Comparison of ENCODE assay signal across 30 mouse cellular contexts in genomic region chr13:29290569-29290968, GRCm38 (mm10).
DNase-seq lines count a peak whose midpoint lies in the region; ATAC-seq lines count a peak whose summit lies in the region.
"Had no signal": no experiment of that assay in that cellular context is flagged by ENCODE, and none has a peak within 500 bp of the region (broad histone marks: within the 10 kb centered on the region; RNA-seq: fewer than 3 reads in every experiment).

No protein-coding gene starts in this region.

- H3K9me3 ChIP-seq in heart, embryonic 10.5 days: no peaks in the 10 kb centered on the region
- H3K9me3 ChIP-seq in forebrain, embryonic 16.5 days (ENCODE audit: control insufficient read depth, low read length): no peaks in the 10 kb centered on the region
- H3K9me3 ChIP-seq: embryonic facial prominence, embryonic 12.5 days; heart, embryonic 15.5 days; hindbrain, embryonic 12.5 days; lung, embryonic 15.5 days; megakaryocyte, embryonic 14.5 days; neural tube, embryonic 15.5 days had no signal

- H3K36me3 ChIP-seq in heart, embryonic 10.5 days: no peaks in the 10 kb centered on the region
- no peaks in the 10 kb centered on the region for H3K36me3 ChIP-seq in forebrain, embryonic 16.5 days (ENCODE audit: control insufficient read depth, insufficient read depth)
- H3K36me3 ChIP-seq: embryonic facial prominence, embryonic 12.5 days; heart, embryonic 15.5 days; hindbrain, embryonic 12.5 days; lung, embryonic 15.5 days; neural tube, embryonic 15.5 days had no signal

- H3K27ac ChIP-seq in heart, embryonic 10.5 days: peak overlapping the region; percentile 13; the same call in 1 of the 2 replicates
- H3K27ac ChIP-seq in forebrain, embryonic 16.5 days (ENCODE audit: low read length): no peak overlapping the region
- H3K27ac ChIP-seq: embryonic facial prominence, embryonic 12.5 days; heart, embryonic 15.5 days; hindbrain, embryonic 12.5 days; kidney, postnatal 0 days; liver, embryonic 14.5 days; lung, embryonic 15.5 days; neural tube, embryonic 15.5 days had no signal

- no peak overlapping the region for H3K4me3 ChIP-seq in heart, embryonic 10.5 days
- no peak overlapping the region for H3K4me3 ChIP-seq in forebrain, embryonic 16.5 days (replicated peaks; ENCODE audit: low read length)
- H3K4me3 ChIP-seq: embryonic facial prominence, embryonic 12.5 days; heart, embryonic 15.5 days; hindbrain, embryonic 12.5 days; lung, embryonic 15.5 days; megakaryocyte, embryonic 14.5 days; neural tube, embryonic 15.5 days had no signal

- H3K4me1 ChIP-seq in heart, embryonic 10.5 days: 0 out of 2 replicates have a peak, but pooled peaks cover 4% of the 10 kb centered on the region
- H3K4me1 ChIP-seq in forebrain, embryonic 16.5 days (replicated peaks; ENCODE audit: control insufficient read depth, insufficient read depth, low read length): no peaks in the 10 kb centered on the region
- H3K4me1 ChIP-seq: embryonic facial prominence, embryonic 12.5 days; heart, embryonic 15.5 days; hindbrain, embryonic 12.5 days; lung, embryonic 15.5 days; megakaryocyte, embryonic 14.5 days; neural tube, embryonic 15.5 days had no signal

- H3K9ac ChIP-seq in forebrain, embryonic 16.5 days (replicated peaks; ENCODE audit: low read depth, low read length): no peak overlapping the region
- H3K9ac ChIP-seq: embryonic facial prominence, embryonic 12.5 days; heart, embryonic 15.5 days; hindbrain, embryonic 12.5 days; liver, embryonic 14.5 days; lung, embryonic 15.5 days; neural tube, embryonic 15.5 days had no signal

- no peaks in the 10 kb centered on the region for H3K27me3 ChIP-seq in heart, embryonic 10.5 days (ENCODE audit: insufficient read depth, poor library complexity, severe bottlenecking)
- H3K27me3 ChIP-seq in forebrain, embryonic 16.5 days (replicated peaks; ENCODE audit: control insufficient read depth, insufficient read depth, low read length): no peaks in the 10 kb centered on the region
- H3K27me3 ChIP-seq: CH12.LX; embryonic facial prominence, embryonic 12.5 days; heart, embryonic 15.5 days; hindbrain, embryonic 12.5 days; lung, embryonic 15.5 days; megakaryocyte, embryonic 14.5 days; neural tube, embryonic 15.5 days had no signal

- H3K4me2 ChIP-seq in forebrain, embryonic 16.5 days (ENCODE audit: low read length): no peak overlapping the region
- H3K4me2 ChIP-seq: embryonic facial prominence, embryonic 12.5 days; heart, embryonic 15.5 days; hindbrain, embryonic 12.5 days; lung, embryonic 15.5 days; neural tube, embryonic 15.5 days had no signal

- no peak for ATAC-seq in forebrain, embryonic 16.5 days
- ATAC-seq: activated CD4-positive, CD25-positive, alpha-beta regulatory T cell, adult 4 months; forebrain, embryonic 14.5 days; intestine, embryonic 16.5 days had no signal

- DNase-seq in heart, embryonic 10.5 days (ENCODE audit: low spot score): no peak
- no peak for DNase-seq in heart, adult 9 months (ENCODE audit: low spot score in 2 of 2)
- peak; percentile 35 for DNase-seq in retina, postnatal 1 day
- DNase-seq in retina, embryonic 14.5 days (ENCODE audit: low spot score): no peak
- DNase-seq in lung, postnatal 25 days (ENCODE audit: low spot score): peak; percentile 5
- no peak for DNase-seq in frontal cortex, postnatal 10 days (ENCODE audit: low spot score in 2 of 2)
- DNase-seq: adrenal gland, adult 2 months; adrenal gland, postnatal 36 days; B cell, adult 2 months; cerebellum, adult 2 months; embryo, embryonic 11 days; kidney, adult 8-10 months; layer of hippocampus, adult 9-11 months; liver; midbrain, embryonic 14.5 days; right cerebral cortex, postnatal 4 days; thymus, postnatal 4 days had no signal

- WGBS in heart, embryonic 10.5 days: 65% methylated on average over 4 of the region's 4 CpGs
- 79% methylated on average over 4 of the region's 4 CpGs for WGBS in forebrain, embryonic 16.5 days

Comparison
In these comparisons a context has a peak if more than half of its experiments do, and no peak if none do; other contexts are left out.
1. DNase-seq: peak in retina, postnatal 1 day (single experiment) and lung, postnatal 25 days (single experiment); none in heart, embryonic 10.5 days (single experiment), heart, adult 9 months (0 of 2), retina, embryonic 14.5 days (single experiment) and frontal cortex, postnatal 10 days (0 of 2).